Comparison of ENCODE assay signal across 13 mouse cellular contexts in the genomic region with DNA sequence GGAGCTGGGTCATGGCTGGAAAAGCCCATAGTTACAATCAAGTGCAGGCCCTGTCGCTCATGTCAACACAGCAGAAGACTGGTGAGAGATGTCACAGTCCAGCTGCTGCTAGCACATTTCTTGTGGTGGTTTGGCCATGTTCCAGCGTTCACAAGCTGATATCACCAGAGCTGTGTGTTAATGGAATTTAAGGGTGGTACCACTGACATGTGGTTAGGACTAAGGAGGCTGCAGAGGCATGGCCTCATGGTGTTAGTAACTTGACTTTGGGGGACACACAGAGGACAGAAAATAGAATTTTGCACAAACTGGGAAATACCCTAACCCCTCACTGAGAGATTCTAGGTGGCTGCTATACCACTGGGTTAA. TPM values are rescaled to one million over a fixed set of nuclear protein-coding genes. Genes with fewer than 3 reads are reported as not detected.
A peak's percentile ranks its signal among the peaks of the same experiment; 100 is the strongest.
DNase-seq lines count a peak whose midpoint lies in the region; ATAC-seq and TF ChIP-seq lines count a peak whose summit lies in the region.
"Had no signal": no experiment of that assay in that cellular context is flagged by ENCODE, and none has a peak within 500 bp of the region (broad histone marks: within the 10 kb centered on the region; RNA-seq: fewer than 3 reads in every experiment).

No protein-coding gene starts in this region.

- in situ Hi-C loops in CH12.LX (cut with MboI; ENCODE audit: low pct_ligation_motif_present, low pct_unique_long_range_greater_than_20kb, low sequenced_read_pairs), result loop anchor here (5.0 kb wide), 1 partner anchor 94 kb away; the partner anchor contains the start of gene Icam5

- H3K9ac ChIP-seq in liver, embryonic 13.5 days, result no peak overlapping the region
- no peak overlapping the region for H3K9ac ChIP-seq in CH12.LX (ENCODE audit: insufficient read depth, low read depth)
- H3K9ac ChIP-seq: hindbrain, embryonic 12.5 days; limb, embryonic 12.5 days had no signal

- H3K9me3 ChIP-seq in liver, embryonic 13.5 days (replicated peaks), result no peaks in the 10 kb centered on the region
- no peaks in the 10 kb centered on the region for H3K9me3 ChIP-seq in CH12.LX (replicated peaks; ENCODE audit: low read length)
- H3K9me3 ChIP-seq: hindbrain, embryonic 12.5 days; limb, embryonic 12.5 days had no signal

- H3K36me3 ChIP-seq in liver, embryonic 13.5 days, result peaks cover 41% of the 10 kb centered on the region
- H3K36me3 ChIP-seq in CH12.LX (replicated peaks in 1 of 2; ENCODE audit: control insufficient read depth in 1 of 2, insufficient read depth in 1 of 2, low read length in 1 of 2), result peaks cover 70 to 79% of the 10 kb centered on the region in 2 experiments

- dilution Hi-C loops in CH12.LX (cut with MboI; ENCODE audit: extremely low pct_ligation_motif_present, extremely low pct_unique_long_range_greater_than_20kb, low sequenced_read_pairs), result no loop called here

- 54% methylated on average over 2 of the region's 2 CpGs for WGBS in liver, embryonic 13.5 days (ENCODE audit: insufficient replicate concordance)

- DNase-seq in liver, embryonic 13.5 days, result no peak
- DNase-seq in liver, result no peak
- DNase-seq in CH12.LX (ENCODE audit: extremely low read depth), result peak; percentile 64
- no peak for DNase-seq in urinary bladder, postnatal 36 days (ENCODE audit: low spot score in 2 of 2)
- DNase-seq in right cerebral cortex, postnatal 25 days, result no peak
- DNase-seq: cerebellum, adult 8-10 months; embryo, embryonic 11 days; kidney, postnatal 25 days had no signal

- H3K4me2 ChIP-seq in liver, embryonic 13.5 days, result no peak overlapping the region
- peak overlapping the region; percentile 8 for H3K4me2 ChIP-seq in CH12.LX (ENCODE audit: insufficient read depth, low read depth, poor library complexity, severe bottlenecking)
- H3K4me2 ChIP-seq: hindbrain, embryonic 12.5 days; limb, embryonic 12.5 days had no signal

- TF ChIP-seq EP300 in CH12.LX (IDR thresholded peaks at IDR 0.05; ENCODE audit: low read length), result peak; percentile 70

- no peak; the same call in 1 of the 2 replicates for TF ChIP-seq RAD21 in CH12.LX (IDR thresholded peaks at IDR 0.05; ENCODE audit: low read depth, low read length)

- peaks cover 27% of the 10 kb centered on the region for H3K79me2 ChIP-seq in CH12.LX (replicated peaks; ENCODE audit: control insufficient read depth, extremely low read depth, insufficient read depth, poor library complexity, severe bottlenecking)

- H3K4me1 ChIP-seq in liver, embryonic 13.5 days (replicated peaks), result peaks cover 15% of the 10 kb centered on the region
- peaks cover 35 to 59% of the 10 kb centered on the region in 2 experiments for H3K4me1 ChIP-seq in CH12.LX (ENCODE audit: control insufficient read depth in 1 of 2, insufficient read depth in 2 of 2)
- H3K4me1 ChIP-seq in bone marrow macrophage, adult 2 months (ENCODE audit: control insufficient read depth, insufficient read depth, low read length), result peaks cover 35% of the 10 kb centered on the region

- TF ChIP-seq CTCF in CH12.LX (conservative IDR thresholded peaks at IDR 0.05 in 1 of 2, IDR thresholded peaks at IDR 0.05 in 1 of 2; ENCODE audit: low read depth in 2 of 2, low read length in 2 of 2), result no peak
- no peak for TF ChIP-seq CTCF in bone marrow macrophage, adult 2 months (IDR thresholded peaks at IDR 0.05; ENCODE audit: low read depth, low read length)

- no peaks in the 10 kb centered on the region for H3K27me3 ChIP-seq in liver, embryonic 13.5 days
- no peaks in the 10 kb centered on the region for H3K27me3 ChIP-seq in CH12.LX (replicated peaks)
- H3K27me3 ChIP-seq: hindbrain, embryonic 12.5 days; limb, embryonic 12.5 days had no signal

- H3K4me3 ChIP-seq in liver, embryonic 13.5 days (replicated peaks), result no peak overlapping the region
- H3K4me3 ChIP-seq in CH12.LX (replicated peaks in 1 of 3; ENCODE audit: low read depth in 2 of 3, low read length in 2 of 3, poor library complexity in 1 of 3), result no peak overlapping the region
- no peak overlapping the region for H3K4me3 ChIP-seq in bone marrow macrophage, adult 2 months (ENCODE audit: insufficient read depth, low read length)
- H3K4me3 ChIP-seq: hindbrain, embryonic 12.5 days; limb, embryonic 12.5 days had no signal

- H3K27ac ChIP-seq in liver, embryonic 13.5 days, result peak overlapping the region; percentile 23
- H3K27ac ChIP-seq in CH12.LX (ENCODE audit: insufficient read depth, low read depth), result peak overlapping the region; percentile 90
- peak overlapping the region; percentile 78 for H3K27ac ChIP-seq in bone marrow macrophage, adult 2 months (ENCODE audit: insufficient read depth, low read depth, low read length)
- H3K27ac ChIP-seq: hindbrain, embryonic 12.5 days; limb, embryonic 12.5 days had no signal

- no peak for ATAC-seq in liver, embryonic 13.5 days (ENCODE audit: low read depth)
- ATAC-seq in megakaryocyte progenitor cell, adult 5-6 weeks (replicated peaks; ENCODE audit: poor library complexity), result peak; percentile 65
- ATAC-seq: intestine, postnatal 0 days had no signal

- TF ChIP-seq POLR2A in CH12.LX (IDR thresholded peaks at IDR 0.05; ENCODE audit: low read depth, low read length), result no peak
- TF ChIP-seq POLR2A in bone marrow macrophage, adult 2 months (IDR thresholded peaks at IDR 0.05; ENCODE audit: borderline replicate concordance, low read depth, low read length), result no peak

TF ChIP-seq in CH12.LX, 34 proteins besides CTCF, POLR2A, EP300 and RAD21 (continues in another document):
- no peak for TF ChIP-seq GABPA (IDR thresholded peaks at IDR 0.05; ENCODE audit: insufficient replicate concordance, low read depth, low read length)
- TF ChIP-seq MXI1 (IDR thresholded peaks at IDR 0.05; ENCODE audit: low read depth, low read length), result peak; percentile 81
- TF ChIP-seq SIN3A (IDR thresholded peaks at IDR 0.05; ENCODE audit: low read length), result peak; percentile 82
- peak; percentile 85 for TF ChIP-seq BHLHE40 (IDR thresholded peaks at IDR 0.05; ENCODE audit: low read depth, low read length)
- TF ChIP-seq TCF12 (IDR thresholded peaks at IDR 0.05; ENCODE audit: low read depth, low read length), result peak; percentile 71; the same call in 1 of the 2 replicates
- no peak for TF ChIP-seq JUN (IDR thresholded peaks at IDR 0.05; ENCODE audit: insufficient read depth, low read depth, low read length)
- peak; percentile 93 for TF ChIP-seq MYC (IDR thresholded peaks at IDR 0.05; ENCODE audit: low read depth, low read length)
- TF ChIP-seq USF2 (conservative IDR thresholded peaks at IDR 0.05; ENCODE audit: low read depth, low read length), result no peak
- TF ChIP-seq HCFC1 (IDR thresholded peaks at IDR 0.05; ENCODE audit: low read depth, low read length), result 0 out of 2 replicates have a peak, but pooled peaks have one; percentile 9
- 0 out of 2 replicates have a peak, but pooled peaks have one; percentile 26 for TF ChIP-seq CHD2 (IDR thresholded peaks at IDR 0.05; ENCODE audit: low read length)
- no peak for TF ChIP-seq ZKSCAN1 (IDR thresholded peaks at IDR 0.05; ENCODE audit: borderline replicate concordance, low read depth, low read length)
- no peak for TF ChIP-seq UBTF (IDR thresholded peaks at IDR 0.05; ENCODE audit: low read depth, low read length)
- TF ChIP-seq CHD1 (IDR thresholded peaks at IDR 0.05; ENCODE audit: low read depth, low read length), result no peak

RNA-seq across cellular contexts. Expression of gene Tyk2, which starts 4.8 kb away (rescaled TPM):
- polyA plus RNA-seq in liver, embryonic 13.5 days (2015; fragmentation: Nextera tagmentation; extraction: Ambion mirVana), result 6.2 and 7.2 TPM in 2 replicates
- 64.3 and 80.0 TPM in 2 replicates for total RNA-seq in CH12.LX (2012; rRNA removed)
- total RNA-seq in CH12.LX (2014; rRNA removed), result 39.0 and 40.6 TPM in 2 replicates
- 45.1 and 49.6 TPM in 2 replicates for polyA plus RNA-seq in CH12.LX (2012; ENCODE audit: insufficient read length, low read depth)
- polyA plus RNA-seq in bone marrow macrophage, adult 2 months (2012; ENCODE audit: insufficient read depth, insufficient read length, missing spikeins), result 46.3 and 47.1 TPM in 2 replicates
- 12.0 and 12.5 TPM in 2 replicates for total RNA-seq in megakaryocyte progenitor cell, adult 5-6 weeks (2015)
- 16.7 and 17.9 TPM in 2 replicates for total RNA-seq in megakaryocyte progenitor cell, adult 5-6 weeks (2017)

RNA-seq across cellular contexts. Expression of gene Cdc37, which starts 23.5 kb away (rescaled TPM):
- 170 and 200 TPM in 2 replicates for polyA plus RNA-seq in liver, embryonic 13.5 days (2015; fragmentation: Nextera tagmentation; extraction: Ambion mirVana)
- total RNA-seq in CH12.LX (2012; rRNA removed), result 227 and 230 TPM in 2 replicates
- 84.1 and 87.2 TPM in 2 replicates for total RNA-seq in CH12.LX (2014; rRNA removed)
- polyA plus RNA-seq in CH12.LX (2012; ENCODE audit: insufficient read length, low read depth), result 447 and 532 TPM in 2 replicates
- polyA plus RNA-seq in bone marrow macrophage, adult 2 months (2012; ENCODE audit: insufficient read depth, insufficient read length, missing spikeins), result 104 and 110 TPM in 2 replicates
- total RNA-seq in megakaryocyte progenitor cell, adult 5-6 weeks (2015), result 69.7 and 72.1 TPM in 2 replicates
- 283 and 351 TPM in 2 replicates for total RNA-seq in megakaryocyte progenitor cell, adult 5-6 weeks (2017)

RNA-seq across cellular contexts. Expression of gene Raver1, which starts 34.4 kb away (rescaled TPM):
- 18.4 and 27.0 TPM in 2 replicates for polyA plus RNA-seq in liver, embryonic 13.5 days (2015; fragmentation: Nextera tagmentation; extraction: Ambion mirVana)
- total RNA-seq in CH12.LX (2012; rRNA removed) (30.8 and 31.3 TPM in 2 replicates), CH12.LX (2014; rRNA removed) (16.0 and 18.9 TPM in 2 replicates)
- 77.9 and 101 TPM in 2 replicates for polyA plus RNA-seq in CH12.LX (2012; ENCODE audit: insufficient read length, low read depth)
- 31.2 and 35.4 TPM in 2 replicates for polyA plus RNA-seq in bone marrow macrophage, adult 2 months (2012; ENCODE audit: insufficient read depth, insufficient read length, missing spikeins)
- total RNA-seq in megakaryocyte progenitor cell, adult 5-6 weeks (2015), result 48.4 and 60.3 TPM in 2 replicates
- 28.4 and 30.0 TPM in 2 replicates for total RNA-seq in megakaryocyte progenitor cell, adult 5-6 weeks (2017)

RNA-seq across cellular contexts. Expression of gene Gm38431, which starts 34.4 kb away (rescaled TPM):
- polyA plus RNA-seq in liver, embryonic 13.5 days (2015; fragmentation: Nextera tagmentation; extraction: Ambion mirVana), result 1.3 and 1.6 TPM in 2 replicates
- 20.6 and 30.5 TPM in 2 replicates for total RNA-seq in CH12.LX (2012; rRNA removed)
- total RNA-seq in CH12.LX (2014; rRNA removed), result 0.26 and 1.1 TPM in 2 replicates
- polyA plus RNA-seq in CH12.LX (2012; ENCODE audit: insufficient read length, low read depth), result 7.1 and 9.8 TPM in 2 replicates
- 0.56 and 1.3 TPM in 2 replicates for polyA plus RNA-seq in bone marrow macrophage, adult 2 months (2012; ENCODE audit: insufficient read depth, insufficient read length, missing spikeins)
- 64.5 and 66.7 TPM in 2 replicates for total RNA-seq in megakaryocyte progenitor cell, adult 5-6 weeks (2015)
- 4.0 and 4.5 TPM in 2 replicates for total RNA-seq in megakaryocyte progenitor cell, adult 5-6 weeks (2017)

RNA-seq across cellular contexts. Expression of gene Pde4a, which starts 39.3 kb away (rescaled TPM):
- polyA plus RNA-seq in liver, embryonic 13.5 days (2015; fragmentation: Nextera tagmentation; extraction: Ambion mirVana), result 2.0 and 2.1 TPM in 2 replicates
- total RNA-seq in CH12.LX (2012; rRNA removed) (4.1 and 4.8 TPM in 2 replicates), CH12.LX (2014; rRNA removed) (1.2 and 1.7 TPM in 2 replicates)
- polyA plus RNA-seq in CH12.LX (2012; ENCODE audit: insufficient read length, low read depth), result 7.2 and 7.6 TPM in 2 replicates
- polyA plus RNA-seq in bone marrow macrophage, adult 2 months (2012; ENCODE audit: insufficient read depth, insufficient read length, missing spikeins), result 13.2 and 14.2 TPM in 2 replicates
- total RNA-seq in megakaryocyte progenitor cell, adult 5-6 weeks (2015), result 11.8 and 15.2 TPM in 2 replicates
- 4.0 and 5.0 TPM in 2 replicates for total RNA-seq in megakaryocyte progenitor cell, adult 5-6 weeks (2017)

Comparison
In these comparisons a context has a peak if more than half of its experiments do, and no peak if none do; other contexts are left out.
1. H3K27ac ChIP-seq: peak in every context shown above with its lines; median percentile 90 in CH12.LX; 78 in bone marrow macrophage, adult 2 months; 23 in liver, embryonic 13.5 days.